Mouse (Mus musculus) left cerebral cortex, adult 9 months (tissue): ENCODE measurements around the gene Ehbp1.
A peak's percentile ranks its signal among the peaks of the same experiment; 100 is the strongest.

Source experiments
- DNase-seq, 2 experiments: peaks; one replicate each; pipeline ENCODE4 v3.0.0; 2022; ENCODE audit warnings: low spot score in 2 of 2

Ehbp1 gene

DNA sequence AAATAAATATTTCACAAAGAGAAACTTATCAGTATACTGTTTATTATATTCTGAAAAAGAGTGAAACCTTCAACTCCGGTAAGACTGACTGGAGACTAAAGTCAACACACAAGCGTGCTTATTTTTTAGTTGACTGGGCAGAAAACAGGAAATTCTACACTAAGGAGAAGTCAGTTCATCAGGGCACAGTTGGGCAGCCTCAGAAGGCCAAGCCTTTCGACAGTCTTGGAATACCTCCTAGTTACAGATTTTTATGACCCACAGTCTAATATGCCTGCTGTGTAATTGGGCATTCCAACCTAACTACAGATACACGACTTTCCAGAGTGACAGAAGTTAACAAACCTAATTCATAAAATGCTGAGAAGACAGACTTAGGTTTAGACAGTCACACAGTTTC lies 145.3 kb downstream of the Ehbp1 start:
- DNase-seq, result no peak

- DNase-seq, result no peak
These were observed 147.5 kb downstream of the Ehbp1 start for GRCm38 (mm10) chr11:22194607-22195006.

DNA sequence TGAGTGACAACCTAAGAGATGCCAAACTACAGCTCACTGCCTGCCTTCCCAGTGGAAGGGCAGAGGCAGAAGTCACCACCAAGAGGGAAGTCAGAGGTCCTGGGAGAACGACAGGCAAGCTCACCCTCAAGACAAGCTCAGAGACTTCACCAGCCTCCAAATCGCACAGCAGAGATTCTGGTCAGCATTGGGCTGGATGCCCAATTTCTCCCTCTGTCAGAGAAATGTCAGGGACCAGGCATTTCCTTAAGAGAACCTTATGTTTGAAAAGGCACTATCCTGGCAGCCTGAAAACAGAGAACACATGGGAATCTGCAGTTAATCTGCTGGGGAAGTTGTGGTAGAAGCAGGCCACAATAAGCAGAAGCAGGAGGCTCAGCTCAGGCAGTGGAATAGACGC lies 151.5 kb downstream of the Ehbp1 start:
- DNase-seq, result no peak

GRCm38 (mm10) chr11:22189970-22190369 lies 152.1 kb downstream of the Ehbp1 start:
- no peak for DNase-seq

DNA sequence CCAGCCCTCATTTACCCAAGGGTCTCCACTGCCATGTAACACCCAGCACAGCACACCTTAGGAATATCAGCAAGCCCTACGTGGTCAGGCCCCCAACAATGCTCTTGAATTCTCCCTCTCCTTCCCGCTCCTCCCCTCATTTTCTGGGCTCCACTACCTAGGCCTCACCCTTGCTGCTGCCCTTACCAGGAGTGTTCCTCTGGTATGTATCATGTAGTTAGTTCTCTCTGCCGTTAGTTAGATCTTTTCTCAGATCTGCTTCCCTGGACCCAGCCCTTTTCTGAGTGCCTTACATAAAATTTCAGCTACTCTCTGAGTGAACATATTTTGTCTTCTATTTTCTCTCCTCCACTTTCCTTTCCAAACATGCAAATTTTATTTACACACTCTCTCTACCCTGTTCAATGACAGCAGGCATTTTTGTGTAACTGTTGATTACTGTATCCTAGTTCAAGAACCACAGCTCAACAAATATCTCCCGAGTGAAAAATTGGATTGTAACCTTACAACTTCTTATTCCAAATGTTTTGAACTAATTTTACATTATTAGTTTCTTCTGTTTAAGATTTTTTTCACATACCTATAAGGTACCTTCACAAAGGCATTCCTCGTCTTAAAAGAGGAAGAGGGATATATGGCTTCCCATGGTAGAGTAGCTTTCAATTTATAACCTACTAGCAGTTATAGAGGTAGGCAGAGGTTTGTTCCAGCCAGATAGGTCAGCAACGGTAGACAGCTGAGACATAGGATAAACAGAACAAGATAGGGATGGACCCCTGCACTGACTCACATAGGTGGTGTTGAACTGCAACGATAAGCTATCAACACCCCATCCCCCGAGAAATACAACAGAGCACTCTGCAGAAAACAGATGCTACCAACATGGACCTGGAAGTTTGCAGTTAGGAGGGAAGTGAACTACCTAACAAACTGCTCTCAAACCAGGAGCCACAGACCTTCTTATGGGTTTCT lies 160.3 kb downstream of the Ehbp1 start:
- no peak for DNase-seq

DNA sequence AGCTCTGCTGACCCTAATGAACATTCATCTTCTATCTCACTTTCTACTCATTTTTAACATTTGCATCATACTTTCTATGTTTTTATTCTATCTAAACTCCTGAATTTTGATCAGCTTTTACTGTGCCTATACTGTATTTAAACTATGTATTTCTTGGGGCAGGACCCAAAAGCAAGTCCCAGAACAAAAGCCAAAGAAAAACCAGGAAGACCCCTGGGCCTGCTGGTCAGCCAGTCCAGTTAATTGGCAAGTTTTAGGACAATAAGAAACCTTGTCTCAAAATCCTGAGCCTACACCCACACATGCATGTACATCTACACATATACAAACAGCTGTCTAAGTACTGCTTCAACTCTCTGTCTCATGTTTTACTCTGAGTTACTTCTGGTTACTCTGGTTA lies 161.9 kb downstream of the Ehbp1 start:
- no peak for DNase-seq

GRCm38 (mm10) chr11:22178569-22178968 lies 163.5 kb downstream of the Ehbp1 start:
- no peak for DNase-seq

DNA sequence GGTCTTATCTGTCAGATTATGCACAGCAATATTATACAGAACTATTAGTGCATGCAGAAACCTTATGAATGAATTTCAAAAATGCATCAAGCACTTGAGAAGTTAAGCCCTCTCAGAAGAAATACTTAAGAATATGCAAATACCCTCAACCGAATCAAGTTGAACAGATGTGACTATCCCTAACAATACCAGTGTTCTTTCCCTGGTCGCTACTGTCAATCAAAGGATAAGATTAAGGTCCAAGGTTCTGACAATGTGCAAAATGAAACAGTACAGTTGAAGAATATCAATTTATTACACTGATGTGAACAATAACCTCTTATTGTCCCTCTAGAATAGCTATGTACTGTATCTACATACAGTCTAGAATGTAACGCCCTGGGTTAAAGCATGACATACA lies 167.8 kb downstream of the Ehbp1 start:
- no peak for DNase-seq

- no peak for DNase-seq
These were observed 171.0 kb downstream of the Ehbp1 start for GRCm38 (mm10) chr11:22170962-22171638.

GRCm38 (mm10) chr11:22157882-22158281 lies 184.2 kb downstream of the Ehbp1 start:
- no peak for DNase-seq

DNA sequence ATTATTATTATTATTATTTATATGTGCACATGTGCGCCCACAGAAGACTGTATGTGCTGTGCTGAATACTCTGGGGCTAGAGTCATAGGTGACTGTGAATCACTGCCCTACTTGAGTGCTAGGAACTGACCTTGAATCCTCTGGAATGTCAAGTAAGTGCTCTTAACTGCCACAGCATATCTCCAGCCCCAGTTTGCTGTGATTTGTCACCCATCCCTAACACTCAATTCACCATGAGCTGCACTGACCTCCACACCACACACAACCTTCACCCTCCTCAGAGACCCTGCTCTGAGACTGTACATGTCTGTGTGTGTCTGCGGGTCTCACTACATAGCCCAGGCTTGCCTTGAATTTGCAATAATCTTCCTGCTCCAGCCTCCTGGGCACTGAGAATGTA lies 185.9 kb downstream of the Ehbp1 start:
- DNase-seq, result no peak

DNA sequence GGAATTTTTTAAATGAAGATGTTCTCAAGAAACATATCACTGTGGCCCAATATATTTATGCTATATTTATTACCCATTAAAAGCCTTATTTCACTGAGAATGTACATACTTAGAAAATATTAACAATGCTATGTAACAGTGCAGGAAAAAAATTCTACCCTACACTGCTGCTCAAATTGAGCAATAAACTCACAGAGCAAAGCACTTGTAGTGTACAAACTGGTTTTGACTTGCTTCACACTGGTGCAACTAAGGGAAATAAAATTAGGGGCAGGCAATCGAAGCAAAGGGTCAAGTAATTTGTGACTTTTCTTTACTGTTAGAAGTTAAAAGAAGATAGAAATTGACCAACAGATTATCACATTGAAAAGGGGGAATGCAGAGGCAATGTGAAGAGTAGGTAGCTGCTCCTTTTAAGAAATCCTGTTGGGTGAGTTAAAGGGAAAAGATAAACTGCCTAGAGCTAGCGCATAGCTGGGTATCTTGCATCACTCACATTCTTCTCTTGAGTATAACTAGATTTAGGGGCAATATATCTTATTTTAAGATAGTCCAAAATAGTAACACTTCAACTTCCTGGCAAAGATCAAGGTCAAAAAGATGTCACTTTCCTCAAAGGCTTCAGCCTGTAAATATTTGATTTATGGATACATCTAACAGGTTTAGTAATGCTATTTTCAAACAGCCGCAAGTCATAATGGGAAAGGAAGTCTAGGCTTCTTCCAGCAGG lies 186.6 kb downstream of the Ehbp1 start:
- no peak for DNase-seq

DNA sequence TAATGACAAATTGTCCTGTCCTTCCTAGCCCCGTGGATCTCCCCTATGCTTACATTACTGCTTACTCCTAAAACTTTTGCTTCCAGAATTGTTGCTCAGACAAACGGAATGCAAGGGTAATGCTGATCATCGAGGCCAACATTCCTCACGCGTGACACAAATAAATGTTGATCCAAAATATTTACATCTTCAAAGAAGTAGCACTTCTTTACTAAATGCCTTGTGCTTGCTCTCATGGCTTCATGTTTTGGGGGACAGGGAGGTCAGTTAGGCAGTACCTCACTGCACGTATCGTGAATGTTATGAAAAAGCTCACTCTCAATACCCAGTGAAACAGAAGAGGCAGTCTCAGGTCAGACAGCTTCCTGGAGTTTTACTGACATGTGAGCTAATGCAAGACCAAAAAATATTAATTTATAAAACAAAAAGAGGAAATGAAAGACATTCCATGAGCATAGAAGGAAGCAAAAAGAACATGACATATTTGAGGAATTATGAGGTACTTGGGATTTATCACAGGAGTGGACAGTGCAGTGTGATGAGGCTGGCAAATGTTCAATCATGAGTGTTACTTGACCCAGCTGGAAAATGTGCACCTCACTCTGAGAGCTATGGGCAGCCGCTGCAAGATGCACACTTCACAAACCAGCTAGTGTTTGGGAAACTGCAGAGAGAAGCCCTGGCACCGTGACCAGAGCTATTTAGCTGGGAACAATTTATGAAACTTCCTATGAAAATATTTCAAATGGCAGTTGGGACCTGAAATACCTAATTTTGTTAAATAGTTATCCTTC lies 187.4 kb downstream of the Ehbp1 start:
- no peak for DNase-seq

DNA sequence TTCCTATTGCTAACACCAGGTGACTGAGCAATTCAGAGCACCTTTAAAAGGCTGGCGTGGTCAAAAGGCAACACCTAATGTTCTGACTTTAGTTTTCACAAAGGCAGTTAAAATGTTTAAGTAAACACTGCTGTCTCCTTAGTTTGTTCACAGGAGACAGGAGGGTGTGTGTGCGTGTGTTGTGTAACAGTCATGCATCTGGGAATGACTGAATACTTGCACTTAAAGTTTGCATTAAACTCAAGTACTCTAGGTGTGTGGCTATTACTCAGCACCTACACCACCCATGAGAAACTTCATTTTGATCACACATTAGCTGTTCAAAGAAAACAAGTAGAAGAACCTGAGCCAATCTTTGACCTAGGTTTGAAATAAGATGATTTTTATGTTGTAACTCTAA lies 201.4 kb downstream of the Ehbp1 start:
- DNase-seq, result no peak

- DNase-seq, result no peak
These were observed 203.6 kb downstream of the Ehbp1 start for GRCm38 (mm10) chr11:22138466-22138865.

GRCm38 (mm10) chr11:22125188-22125587 lies 216.9 kb downstream of the Ehbp1 start:
- peak in 1 of 2 experiments; percentile 10 for DNase-seq

DNA sequence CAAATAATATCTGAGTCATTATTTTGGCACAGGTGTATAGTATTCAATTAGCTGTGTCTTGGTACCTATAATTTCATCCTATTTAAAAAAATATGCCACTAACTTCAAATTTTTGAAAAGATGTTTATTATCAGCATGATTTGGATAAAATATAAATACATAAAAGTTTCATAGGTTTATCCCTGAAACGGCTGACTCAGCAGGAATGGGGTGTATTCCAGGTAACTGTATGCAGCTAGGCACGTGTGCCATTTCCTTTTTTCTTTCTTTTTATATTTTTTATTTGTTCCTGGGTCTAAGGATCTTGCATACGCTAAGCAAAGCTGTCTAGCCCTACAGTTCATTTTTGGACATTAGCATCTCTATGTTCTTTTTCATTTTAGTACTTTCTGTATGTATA lies 223.2 kb downstream of the Ehbp1 start:
- DNase-seq, result no peak

- DNase-seq, result no peak
These were observed 229.9 kb downstream of the Ehbp1 start for GRCm38 (mm10) chr11:22112161-22112560.

DNA sequence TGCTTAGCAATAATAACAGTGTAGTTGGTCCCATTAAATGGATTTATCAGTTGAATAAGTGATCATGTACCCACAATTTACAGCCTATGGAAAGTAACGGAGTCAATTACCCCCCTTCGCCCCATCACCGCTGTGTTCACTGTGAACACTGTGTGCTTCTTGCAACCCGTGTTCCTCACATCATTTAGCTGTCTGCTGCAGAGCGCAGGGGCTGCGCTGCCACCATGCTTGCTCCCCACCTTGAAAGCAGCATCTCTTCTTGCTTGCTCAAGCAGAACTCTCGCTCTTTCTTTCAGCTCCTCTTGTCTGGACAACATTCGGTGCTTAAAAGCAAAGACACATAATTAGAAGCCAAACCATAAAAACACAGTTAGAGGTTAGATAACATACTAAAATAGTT lies 252.7 kb downstream of the Ehbp1 start:
- no peak for DNase-seq

DNA sequence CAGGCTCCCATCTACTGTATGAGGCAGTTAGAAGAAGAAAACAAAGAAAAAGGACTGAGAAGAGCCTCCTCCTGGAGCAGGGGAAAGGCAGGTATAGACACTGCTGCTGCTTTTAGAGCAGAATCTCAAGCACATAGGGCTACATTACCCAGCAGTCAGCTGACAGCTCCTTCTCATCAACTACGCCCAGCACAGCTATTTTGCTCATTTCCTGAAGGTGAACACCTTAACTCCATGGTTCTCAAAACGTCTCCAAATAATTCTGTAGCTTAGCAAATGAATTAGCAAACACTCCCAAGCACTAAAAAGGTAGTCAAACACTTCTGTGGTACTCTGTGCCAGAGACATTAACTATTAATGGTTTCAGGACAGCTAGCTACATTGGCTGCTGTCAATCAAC lies 278.7 kb downstream of the Ehbp1 start:
- DNase-seq, result no peak

DNA sequence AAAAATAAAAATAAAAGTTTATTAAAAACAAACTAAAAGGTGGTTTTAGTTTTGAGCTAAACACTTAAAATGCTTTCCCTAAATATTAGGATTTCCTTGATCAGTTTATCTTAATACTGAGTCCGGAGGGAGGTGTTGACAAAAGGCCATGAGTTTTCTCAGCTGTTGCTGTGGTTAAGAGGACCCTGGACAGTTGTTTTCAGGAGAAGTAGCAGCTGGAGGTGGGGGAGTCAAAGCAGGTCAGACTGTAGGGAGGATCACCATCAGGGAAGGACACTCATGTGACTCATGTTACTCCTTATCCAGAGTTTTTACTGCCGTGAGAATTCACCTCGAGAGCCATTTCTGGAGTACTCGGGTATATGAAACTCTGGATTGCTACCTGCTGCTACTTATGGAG lies 280.4 kb downstream of the Ehbp1 start:
- no peak for DNase-seq

DNA sequence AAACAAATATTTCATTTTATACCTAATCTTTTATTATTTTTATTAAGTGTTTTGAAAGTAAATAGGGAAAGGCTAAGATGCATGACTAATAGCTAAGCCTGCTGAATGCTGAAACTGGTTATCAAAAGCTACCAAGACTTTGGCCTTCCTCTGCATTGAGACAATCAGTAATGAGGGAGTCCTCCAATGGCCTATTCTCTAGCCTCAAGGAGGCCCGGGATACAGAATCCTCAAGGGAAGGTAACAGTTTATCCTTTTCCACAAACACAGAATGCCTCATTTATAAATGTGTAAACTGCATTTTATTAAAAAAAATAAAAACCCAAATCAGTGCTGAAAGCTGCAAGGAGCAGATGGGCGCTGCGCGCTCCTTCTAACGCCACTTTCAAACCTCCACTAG lies 284.6 kb downstream of the Ehbp1 start:
- no peak for DNase-seq
